Mouse (Mus musculus) neural tube, embryonic 12.5 days (tissue): ENCODE measurements around the gene Polr1c. TPM values are rescaled to one million over a fixed set of nuclear protein-coding genes. Genes with fewer than 3 reads are reported as not detected.

Source experiments
- microRNA counts: library from miRNA; unstranded; fragments of <30 nt; microRNA quantifications from one replicate; lab custom pipeline; 2017
- microRNA-seq: library from miRNA; unstranded; fragments of <30 nt; microRNA quantifications from one replicate; pipeline ENCODE4, GENCODE M21; 2017
- polyA plus RNA-seq: library from polyadenylated mRNA; unstranded; fragments of >200 nt; fragmentation: Nextera tagmentation; extraction: Ambion mirVana; gene quantifications from 2 replicates; pipeline ENCODE4 v1.2.1, GENCODE M21; 2016

The Polr1c gene
- polyA plus RNA-seq, 1 experiment from 2014 or later, result 85.3 TPM

MicroRNAs within 50 kb of the gene (microRNA counts, 519-probe panel; counts per million panel counts)
- microRNA mmu-miR-693-3p (lab: Ali Mortazavi, UCI), result 342 counts per million, percentile 67 among the panel's probes with 10 or more counts
- microRNA mmu-miR-693-5p (lab: Ali Mortazavi, UCI), result 342 counts per million, percentile 67 among the panel's probes with 10 or more counts

Small RNAs within 50 kb of the gene (microRNA-seq; reads per million reads assigned to microRNA genes)
- gene Mir693, result 0.87 reads per million

Other genes starting within 250 kb of the Polr1c start
- gene Vegfa, start 215.7 kb downstream of the Polr1c start, polyA plus RNA-seq, result 3.4 and 4.1 TPM in 2 replicates
- 125 and 132 TPM in 2 replicates for gene Mrps18a, start 137.1 kb downstream of the Polr1c start, polyA plus RNA-seq
- gene Rsph9, start 103.8 kb downstream of the Polr1c start, polyA plus RNA-seq, result 12.4 and 12.6 TPM in 2 replicates
- gene Mad2l1bp, start 94.5 kb downstream of the Polr1c start, polyA plus RNA-seq, result 31.5 and 33.6 TPM in 2 replicates
- gene Gtpbp2, start 87.0 kb downstream of the Polr1c start, polyA plus RNA-seq, result 46.9 and 47.6 TPM in 2 replicates
- gene Polh, start 45.4 kb downstream of the Polr1c start, polyA plus RNA-seq, result 8.7 and 9.7 TPM in 2 replicates
- 51.6 and 52.8 TPM in 2 replicates for gene Xpo5, start 45.3 kb downstream of the Polr1c start, polyA plus RNA-seq
- 73.9 and 76.7 TPM in 2 replicates for gene Yipf3, start within 50 bp of the Polr1c start, polyA plus RNA-seq
- gene Lrrc73, start 5.5 kb upstream of the Polr1c start, polyA plus RNA-seq, result 3.4 and 3.6 TPM in 2 replicates
- 48.0 and 50.2 TPM in 2 replicates for gene Tjap1, start 35.0 kb upstream of the Polr1c start, polyA plus RNA-seq
- gene Dlk2, start 49.4 kb upstream of the Polr1c start, polyA plus RNA-seq, result 3.4 and 3.9 TPM in 2 replicates
- 9.1 and 10.0 TPM in 2 replicates for gene Abcc10, start 80.3 kb upstream of the Polr1c start, polyA plus RNA-seq
- gene Zfp318, start 135.7 kb upstream of the Polr1c start, polyA plus RNA-seq, result 17.1 and 18.4 TPM in 2 replicates
- 0.74 and 0.75 TPM in 2 replicates for gene Crip3, start 180.9 kb upstream of the Polr1c start, polyA plus RNA-seq
- gene Slc22a7, start 190.4 kb upstream of the Polr1c start, polyA plus RNA-seq, result not detected in 2 replicates
- gene Ttbk1, start 239.6 kb upstream of the Polr1c start, polyA plus RNA-seq, result 6.2 and 7.1 TPM in 2 replicates
- 40.5 and 42.3 TPM in 2 replicates for gene Dnph1, start 248.7 kb upstream of the Polr1c start, polyA plus RNA-seq